In the genomic region with DNA sequence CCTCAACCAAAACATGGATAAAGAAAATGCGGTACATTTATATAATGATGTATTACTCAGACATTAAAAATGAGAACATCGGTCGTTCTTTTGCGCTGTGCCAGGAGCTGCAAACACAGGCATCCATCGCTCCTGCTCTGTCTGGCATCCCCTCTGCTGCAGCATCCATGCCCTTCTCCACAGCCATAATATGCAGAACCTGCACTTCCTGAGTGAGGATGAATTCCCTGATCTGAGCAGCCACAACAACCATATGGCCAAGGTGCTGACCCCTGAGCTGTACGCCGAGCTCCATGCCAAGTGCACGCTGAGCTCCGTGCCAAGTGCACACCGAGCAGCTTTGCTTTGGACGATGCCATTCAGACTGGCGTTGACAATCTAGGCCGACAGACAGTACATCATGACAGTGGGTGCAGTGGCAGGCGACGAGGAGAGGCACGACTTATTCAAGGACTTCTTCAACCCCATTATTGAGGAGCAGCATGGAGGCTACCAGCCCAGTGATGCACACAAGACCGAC, we compare ENCODE assay signal across 17 mouse cellular contexts. TPM values are rescaled to one million over a fixed set of nuclear protein-coding genes. Genes with fewer than 3 reads are reported as not detected.
A peak's percentile ranks its signal among the peaks of the same experiment; 100 is the strongest.
DNase-seq lines count a peak whose midpoint lies in the region; ATAC-seq lines count a peak whose summit lies in the region.
"Had no signal": no experiment of that assay in that cellular context is flagged by ENCODE, and none has a peak within 500 bp of the region (broad histone marks: within the 10 kb centered on the region; RNA-seq: fewer than 3 reads in every experiment).

No protein-coding gene starts in this region.

- H3K9ac ChIP-seq in heart, embryonic 15.5 days = no peak overlapping the region
- H3K9ac ChIP-seq: liver, postnatal 0 days; neural tube, embryonic 13.5 days had no signal

- no peak for DNase-seq in heart, adult 9 months (ENCODE audit: low spot score in 2 of 2)
- peak; percentile 13 for DNase-seq in R1 (ENCODE audit: low read depth, low spot score)
- DNase-seq in cerebellum, adult 11-12 months = peak; percentile 92
- DNase-seq in cerebellum, postnatal 25 days = peak; percentile 86
- no peak for DNase-seq in B cell, adult 2 months
- no peak for DNase-seq in urinary bladder, postnatal 4 days (ENCODE audit: low spot score in 2 of 2)
- DNase-seq: heart, adult 11 months; kidney, adult 8-10 months; kidney, postnatal 4 days; liver; liver, postnatal 0 days; thymus, postnatal 25 days had no signal

- no peak overlapping the region for H3K27ac ChIP-seq in heart, embryonic 15.5 days
- H3K27ac ChIP-seq: midbrain, embryonic 10.5 days; neural tube, embryonic 13.5 days had no signal

- ATAC-seq in heart, embryonic 15.5 days (replicated peaks; ENCODE audit: insufficient number of reproducible peaks, insufficient read depth, low FRiP score, low read depth) = 0 out of 2 replicates have a peak, but pooled peaks have one; percentile 10
- ATAC-seq: forebrain, embryonic 16.5 days; liver, postnatal 0 days had no signal

- H3K4me3 ChIP-seq in heart, embryonic 15.5 days = no peak overlapping the region
- H3K4me3 ChIP-seq: erythroblast, embryonic 14.5 days; midbrain, embryonic 10.5 days; neural tube, embryonic 13.5 days had no signal

- H3K36me3 ChIP-seq in heart, embryonic 15.5 days = no peaks in the 10 kb centered on the region
- H3K36me3 ChIP-seq: midbrain, embryonic 10.5 days; neural tube, embryonic 13.5 days had no signal

- H3K4me1 ChIP-seq in heart, embryonic 15.5 days (replicated peaks) = no peaks in the 10 kb centered on the region
- H3K4me1 ChIP-seq: midbrain, embryonic 10.5 days; neural tube, embryonic 13.5 days had no signal

- H3K27me3 ChIP-seq in heart, embryonic 15.5 days = no peaks in the 10 kb centered on the region
- H3K27me3 ChIP-seq: neural tube, embryonic 13.5 days had no signal

- no peak overlapping the region for H3K4me2 ChIP-seq in heart, embryonic 15.5 days
- H3K4me2 ChIP-seq: neural tube, embryonic 13.5 days had no signal

- no peaks in the 10 kb centered on the region for H3K9me3 ChIP-seq in heart, embryonic 15.5 days (replicated peaks)

- 88% methylated on average over 17 of the region's 17 CpGs for WGBS in heart, embryonic 15.5 days

RNA-seq across cellular contexts. Expression of a gene that starts 56.9 kb away (rescaled TPM):
- polyA plus RNA-seq in heart, embryonic 15.5 days (2015; fragmentation: Nextera tagmentation; extraction: Ambion mirVana) = 16.7 and 23.6 TPM in 2 replicates

Comparison
In these comparisons a context has a peak if more than half of its experiments do, and no peak if none do; other contexts are left out.
1. DNase-seq: peak in R1 (single experiment), cerebellum, adult 11-12 months (single experiment) and cerebellum, postnatal 25 days (2 of 2); none in heart, adult 9 months (0 of 2), B cell, adult 2 months (0 of 2) and urinary bladder, postnatal 4 days (0 of 2).